Mouse (Mus musculus): ENCODE results near the gene Sdf2l1. TPM values are rescaled to one million over a fixed set of nuclear protein-coding genes. Genes with fewer than 3 reads are reported as not detected.
A peak's percentile ranks its signal among the peaks of the same experiment; 100 is the strongest.
"Not testable (repeated sequence)": the region's sequence is repeated elsewhere in the genome, so short reads cannot be mapped to it uniquely, and the experiment has no call there.

Sdf2l1 gene
- 10 to 100 TPM; 15.6 to 21.7 TPM for total RNA-seq (2021)

- intact Hi-C loops (cut with DNase I) = loop anchor here (5.0 kb wide), 2 partner anchors 75 to 145 kb away; partner anchors contain the start of genes Rimbp3 and Tmem191c
- DNase-seq (ENCODE audit: low spot score) = peak; percentile 92
Observed at GRCm38 (mm10) chr16:17132089-17132905, at the start of gene Sdf2l1. Gene Sdf2l1 (minus strand): TSS chr16:17132383.

- intact Hi-C loops (cut with DNase I) = no loop called here
- no peak for DNase-seq (ENCODE audit: low spot score)
Observed at GRCm38 (mm10) chr16:17181382-17181781, 49.2 kb upstream of the Sdf2l1 start.

- DNase-seq (ENCODE audit: low spot score) = no peak
- intact Hi-C loops (cut with DNase I) = no loop called here
Observed at GRCm38 (mm10) chr16:17179706-17180105, 47.5 kb upstream of the Sdf2l1 start.

- intact Hi-C loops (cut with DNase I) = no loop called here
- DNase-seq (ENCODE audit: low spot score) = no peak
Observed at GRCm38 (mm10) chr16:17177623-17178170, 45.5 kb upstream of the Sdf2l1 start.

- intact Hi-C loops (cut with DNase I) = no loop called here
- no peak for DNase-seq (ENCODE audit: low spot score)
Observed at GRCm38 (mm10) chr16:17175765-17176164, 43.6 kb upstream of the Sdf2l1 start.

- DNase-seq (ENCODE audit: low spot score) = no peak
- intact Hi-C loops (cut with DNase I) = no loop called here
Observed at GRCm38 (mm10) chr16:17168049-17168448, 35.9 kb upstream of the Sdf2l1 start.

GRCm38 (mm10) chr16:17167179-17167578 lies 35.0 kb upstream of the Sdf2l1 start:
- intact Hi-C loops (cut with DNase I) = no loop called here
- DNase-seq (ENCODE audit: low spot score) = no peak

- intact Hi-C loops (cut with DNase I); DNase-seq (ENCODE audit: low spot score): not testable (repeated sequence)
Observed at GRCm38 (mm10) chr16:17165478-17165877, 33.3 kb upstream of the Sdf2l1 start.

GRCm38 (mm10) chr16:17154346-17154745 lies 22.2 kb upstream of the Sdf2l1 start:
- intact Hi-C loops (cut with DNase I) = no loop called here
- no peak for DNase-seq (ENCODE audit: low spot score)

- intact Hi-C loops (cut with DNase I) = no loop called here
Observed at GRCm38 (mm10) chr16:17151874-17152273, 19.7 kb upstream of the Sdf2l1 start.

GRCm38 (mm10) chr16:17150520-17151258 lies 18.5 kb upstream of the Sdf2l1 start:
- DNase-seq (ENCODE audit: low spot score) = no peak
- intact Hi-C loops (cut with DNase I) = no loop called here

More at GRCm38 (mm10) chr16:17151874-17152273, 19.7 kb upstream of the Sdf2l1 start:
- DNase-seq (ENCODE audit: low spot score) = no peak

- no peak for DNase-seq (ENCODE audit: low spot score)
- intact Hi-C loops (cut with DNase I) = no loop called here
Observed at GRCm38 (mm10) chr16:17148084-17148483, 15.9 kb upstream of the Sdf2l1 start.

- no peak for DNase-seq (ENCODE audit: low spot score)
- intact Hi-C loops (cut with DNase I) = no loop called here
Observed at GRCm38 (mm10) chr16:17147391-17147929, 15.3 kb upstream of the Sdf2l1 start.

- DNase-seq (ENCODE audit: low spot score) = peak; percentile 45
- intact Hi-C loops (cut with DNase I) = no loop called here
Observed at GRCm38 (mm10) chr16:17146772-17147235, 14.6 kb upstream of the Sdf2l1 start, which contains the start of gene Ccdc116. Gene Ccdc116 (minus strand): TSS chr16:17147229.

- intact Hi-C loops (cut with DNase I) = no loop called here
- no peak for DNase-seq (ENCODE audit: low spot score)
Observed at GRCm38 (mm10) chr16:17144339-17144738, 12.2 kb upstream of the Sdf2l1 start, which contains the start of gene Ydjc. Gene Ydjc (plus strand): TSS chr16:17144621.

GRCm38 (mm10) chr16:17137355-17137754 lies 5.2 kb upstream of the Sdf2l1 start:
- intact Hi-C loops (cut with DNase I) = no loop called here

GRCm38 (mm10) chr16:17132906-17133200 lies 670 bp upstream of the Sdf2l1 start:
- intact Hi-C loops (cut with DNase I) = loop anchor here (5.0 kb wide), 2 partner anchors 74 to 144 kb away; partner anchors contain the start of genes Rimbp3 and Tmem191c
- no peak for DNase-seq (ENCODE audit: low spot score)

More at GRCm38 (mm10) chr16:17137355-17137754, 5.2 kb upstream of the Sdf2l1 start:
- DNase-seq (ENCODE audit: low spot score) = no peak

- no peak for DNase-seq (ENCODE audit: low spot score)
- intact Hi-C loops (cut with DNase I) = loop anchor here (5.0 kb wide), 2 partner anchors 76 to 146 kb away; partner anchors contain the start of genes Rimbp3 and Tmem191c
Observed at GRCm38 (mm10) chr16:17131191-17132088, 743 bp downstream of the Sdf2l1 start.

GRCm38 (mm10) chr16:17127292-17127691 lies 4.9 kb downstream of the Sdf2l1 start:
- no peak for DNase-seq (ENCODE audit: low spot score)
- intact Hi-C loops (cut with DNase I) = no loop called here
